Mouse (Mus musculus): ENCODE measurements around the gene Map7.
A peak's percentile ranks its signal among the peaks of the same experiment; 100 is the strongest.

The Map7 gene

GRCm38 (mm10) chr10:20148130-20148772, at the start of gene Map7:
Map7 (plus strand) TSS chr10:20148471.
- peak in 1 of 2 experiments; percentile 74 for DNase-seq (ENCODE audit: inconsistent age in 2 of 2, low spot score in 1 of 2)

GRCm38 (mm10) chr10:20101456-20101855, 46.8 kb upstream of the Map7 start:
- no peak for DNase-seq (ENCODE audit: inconsistent age in 2 of 2, low spot score in 1 of 2)

- DNase-seq (ENCODE audit: inconsistent age in 2 of 2, low spot score in 1 of 2), result peak; percentile 80 to 95
Measured at GRCm38 (mm10) chr10:20104271-20104931, 43.9 kb upstream of the Map7 start.

- peak in 1 of 2 experiments; percentile 60 for DNase-seq (ENCODE audit: inconsistent age in 2 of 2, low spot score in 1 of 2)
Measured at GRCm38 (mm10) chr10:20105575-20105974, 42.7 kb upstream of the Map7 start.

GRCm38 (mm10) chr10:20107031-20107430, 41.2 kb upstream of the Map7 start:
- no peak for DNase-seq (ENCODE audit: inconsistent age in 2 of 2, low spot score in 1 of 2)

- no peak for DNase-seq (ENCODE audit: inconsistent age in 2 of 2, low spot score in 1 of 2)
Measured at GRCm38 (mm10) chr10:20111508-20111907, 36.8 kb upstream of the Map7 start.

GRCm38 (mm10) chr10:20112026-20112973, 36.0 kb upstream of the Map7 start:
- no peak for DNase-seq (ENCODE audit: inconsistent age in 2 of 2, low spot score in 1 of 2)

GRCm38 (mm10) chr10:20119504-20120425, 28.5 kb upstream of the Map7 start:
- DNase-seq (ENCODE audit: inconsistent age in 2 of 2, low spot score in 1 of 2), result peak in 1 of 2 experiments; percentile 84

- peak in 1 of 2 experiments; percentile 76 for DNase-seq (ENCODE audit: inconsistent age in 2 of 2, low spot score in 1 of 2)
Measured at GRCm38 (mm10) chr10:20121981-20122380, 26.3 kb upstream of the Map7 start.

- peak; percentile 53 to 79 for DNase-seq (ENCODE audit: inconsistent age in 2 of 2, low spot score in 1 of 2)
Measured at GRCm38 (mm10) chr10:20123401-20123800, 24.9 kb upstream of the Map7 start.

- DNase-seq (ENCODE audit: inconsistent age in 2 of 2, low spot score in 1 of 2), result no peak
Measured at GRCm38 (mm10) chr10:20124576-20124975, 23.7 kb upstream of the Map7 start.

GRCm38 (mm10) chr10:20125226-20125625, 23.0 kb upstream of the Map7 start:
- DNase-seq (ENCODE audit: inconsistent age in 2 of 2, low spot score in 1 of 2), result peak; percentile 55 to 89

- DNase-seq (ENCODE audit: inconsistent age in 2 of 2, low spot score in 1 of 2), result no peak
Measured at GRCm38 (mm10) chr10:20132933-20133652, 15.2 kb upstream of the Map7 start.

- DNase-seq (ENCODE audit: inconsistent age in 2 of 2, low spot score in 1 of 2), result peak; percentile 64 to 70
Measured at GRCm38 (mm10) chr10:20135350-20136058, 12.8 kb upstream of the Map7 start.

GRCm38 (mm10) chr10:20136505-20136904, 11.8 kb upstream of the Map7 start:
- DNase-seq (ENCODE audit: inconsistent age in 2 of 2, low spot score in 1 of 2), result no peak

GRCm38 (mm10) chr10:20141376-20141775, 6.9 kb upstream of the Map7 start:
- DNase-seq (ENCODE audit: inconsistent age in 2 of 2, low spot score in 1 of 2), result peak; percentile 61 to 81

GRCm38 (mm10) chr10:20148773-20149120, 476 bp downstream of the Map7 start:
- DNase-seq (ENCODE audit: inconsistent age in 2 of 2, low spot score in 1 of 2), result peak; percentile 71 to 85

- peak; percentile 70 to 87 for DNase-seq (ENCODE audit: inconsistent age in 2 of 2, low spot score in 1 of 2)
Measured at GRCm38 (mm10) chr10:20149121-20149834, 1.0 kb downstream of the Map7 start.

Data from adrenal gland, adult (tissue).